In genomic region chr12:52500915-52501833, GRCm38 (mm10) we compare ENCODE assay signal across 9 mouse cellular contexts. TPM values are rescaled to one million over a fixed set of nuclear protein-coding genes. Genes with fewer than 3 reads are reported as not detected.
A peak's percentile ranks its signal among the peaks of the same experiment; 100 is the strongest.
DNase-seq lines count a peak whose midpoint lies in the region; ATAC-seq and TF ChIP-seq lines count a peak whose summit lies in the region.
"Had no signal": no experiment of that assay in that cellular context is flagged by ENCODE, and none has a peak within 500 bp of the region (broad histone marks: within the 10 kb centered on the region; RNA-seq: fewer than 3 reads in every experiment).

No protein-coding gene starts in this region.

- POLR2A ChIA-PET in Patski (lab: Charles Lee), result no interaction called here

- H3K4me3 ChIP-seq in liver, adult 2 months (ENCODE audit: insufficient read depth, low read depth, low read length), result no peak overlapping the region
- no peak overlapping the region for H3K4me3 ChIP-seq in liver, embryonic 11.5 days (ENCODE audit: low read depth, low read length)
- H3K4me3 ChIP-seq in heart, embryonic 16.5 days (ENCODE audit: low read length), result no peak overlapping the region
- H3K4me3 ChIP-seq: embryonic facial prominence, embryonic 15.5 days; liver, embryonic 15.5 days had no signal

- TF ChIP-seq CTCF in liver, adult 2 months (IDR thresholded peaks at IDR 0.05; ENCODE audit: low read depth, low read length), result no peak
- TF ChIP-seq CTCF in Patski (IDR thresholded peaks at IDR 0.05), result peak; percentile 58

- H3K27me3 ChIP-seq in liver, adult 2 months (ENCODE audit: control insufficient read depth, insufficient read depth, low read length), result no peaks in the 10 kb centered on the region
- no peaks in the 10 kb centered on the region for H3K27me3 ChIP-seq in liver, embryonic 11.5 days (replicated peaks; ENCODE audit: control insufficient read depth, insufficient read depth, low read length)
- no peaks in the 10 kb centered on the region for H3K27me3 ChIP-seq in Patski
- no peaks in the 10 kb centered on the region for H3K27me3 ChIP-seq in heart, embryonic 16.5 days (ENCODE audit: control insufficient read depth, insufficient read depth, low read length)
- H3K27me3 ChIP-seq: embryonic facial prominence, embryonic 15.5 days had no signal

- WGBS in liver, adult 2 months, result 81% methylated on average over 8 of the region's 8 CpGs
- WGBS in liver, embryonic 11.5 days, result 71% methylated on average over 8 of the region's 8 CpGs
- 53% methylated on average over 8 of the region's 8 CpGs for WGBS in heart, embryonic 16.5 days

- H3K36me3 ChIP-seq in liver, adult 2 months (ENCODE audit: control insufficient read depth, insufficient read depth, low read length), result no peaks in the 10 kb centered on the region
- H3K36me3 ChIP-seq in liver, embryonic 11.5 days (ENCODE audit: control insufficient read depth, insufficient read depth, low read length), result no peaks in the 10 kb centered on the region
- no peaks in the 10 kb centered on the region for H3K36me3 ChIP-seq in heart, embryonic 16.5 days (ENCODE audit: control insufficient read depth, insufficient read depth)
- H3K36me3 ChIP-seq: embryonic facial prominence, embryonic 15.5 days; liver, embryonic 15.5 days had no signal

- CTCF ChIA-PET in Patski (lab: Charles Lee), result interaction anchor here (0.6 kb wide), 1 partner anchor 15 kb away, joined by 3 read pairs; no protein-coding TSS in a partner anchor

- H3K4me1 ChIP-seq in liver, adult 2 months (ENCODE audit: control insufficient read depth, insufficient read depth, low read length), result peaks cover 2% of the 10 kb centered on the region; the same call in 1 of the 2 replicates
- H3K4me1 ChIP-seq in liver, embryonic 11.5 days (replicated peaks; ENCODE audit: control insufficient read depth, insufficient read depth, low read length), result no peaks in the 10 kb centered on the region
- H3K4me1 ChIP-seq in heart, embryonic 16.5 days (ENCODE audit: control insufficient read depth, insufficient read depth, low read length), result no peaks in the 10 kb centered on the region; the same call in 1 of the 2 replicates
- H3K4me1 ChIP-seq: embryonic facial prominence, embryonic 15.5 days had no signal

- H3K79me2 ChIP-seq in liver, adult 2 months (ENCODE audit: control insufficient read depth, insufficient read depth, low read length), result peaks cover 5% of the 10 kb centered on the region; the same call in 1 of the 2 replicates

- DNase-seq in liver, adult 2 months (ENCODE audit: extremely low read depth, low read depth, low spot score), result peak; percentile 61
- DNase-seq in liver, embryonic 11.5 days (ENCODE audit: low spot score), result no peak
- no peak for DNase-seq in Patski (ENCODE audit: low read depth, low spot score)
- peak; percentile 53 for DNase-seq in retina, postnatal 1 day
- DNase-seq in left cerebral cortex, postnatal 14 days (ENCODE audit: low spot score in 2 of 2), result no peak
- no peak for DNase-seq in right cerebral cortex, postnatal 14 days

- H3K4me2 ChIP-seq in liver, embryonic 11.5 days, result no peak overlapping the region
- H3K4me2 ChIP-seq in heart, embryonic 16.5 days (ENCODE audit: low read depth, low read length), result peak overlapping the region; percentile 30; the same call in 1 of the 2 replicates
- H3K4me2 ChIP-seq: embryonic facial prominence, embryonic 15.5 days; liver, embryonic 15.5 days had no signal

- in situ Hi-C loops in Patski (cut with MboI; ENCODE audit: low pct_unique_long_range_greater_than_20kb), result loop anchor here (5.0 kb wide), 1 partner anchor 331 kb away; no protein-coding TSS in a partner anchor

- H3K9ac ChIP-seq in liver, adult 2 months (ENCODE audit: low read depth, low read length), result no peak overlapping the region
- H3K9ac ChIP-seq in liver, embryonic 11.5 days (ENCODE audit: low read depth, low read length), result no peak overlapping the region
- no peak overlapping the region for H3K9ac ChIP-seq in heart, embryonic 16.5 days (ENCODE audit: low read length)
- H3K9ac ChIP-seq: embryonic facial prominence, embryonic 15.5 days; liver, embryonic 15.5 days had no signal

- no peak for ATAC-seq in liver, embryonic 11.5 days (replicated peaks; ENCODE audit: low FRiP score)
- ATAC-seq in Patski, result no peak
- ATAC-seq in heart, embryonic 16.5 days (replicated peaks; ENCODE audit: extremely low read depth, insufficient read depth, low FRiP score), result no peak

- intact Hi-C loops in left cerebral cortex, postnatal 14 days (cut with DNase I), result loop anchor here (5.0 kb wide), 2 partner anchors 136 to 219 kb away; no protein-coding TSS in a partner anchor

- H3K9me3 ChIP-seq in liver, embryonic 11.5 days (ENCODE audit: control insufficient read depth, low read length), result no peaks in the 10 kb centered on the region
- no peaks in the 10 kb centered on the region for H3K9me3 ChIP-seq in heart, embryonic 16.5 days (replicated peaks; ENCODE audit: control insufficient read depth, low read length)
- H3K9me3 ChIP-seq: embryonic facial prominence, embryonic 15.5 days; liver, embryonic 15.5 days had no signal

- no peak for TF ChIP-seq POLR2A in liver, adult 2 months (IDR thresholded peaks at IDR 0.05; ENCODE audit: extremely low read depth, insufficient read depth, low read length)

- H3K27ac ChIP-seq in liver, adult 2 months (replicated peaks; ENCODE audit: insufficient read depth, low read depth, low read length), result no peak overlapping the region
- no peak overlapping the region for H3K27ac ChIP-seq in liver, embryonic 11.5 days (ENCODE audit: low read depth, low read length)
- no peak overlapping the region for H3K27ac ChIP-seq in heart, embryonic 16.5 days (ENCODE audit: low read length)
- H3K27ac ChIP-seq: embryonic facial prominence, embryonic 15.5 days; liver, embryonic 15.5 days had no signal

RNA-seq across cellular contexts. Expression of gene Arhgap5, which starts 2.6 kb away (rescaled TPM):
- total RNA-seq in liver, adult 2 months (2014; rRNA removed), result 83.8 and 92.7 TPM in 2 replicates
- polyA plus RNA-seq in liver, adult 2 months (2012; rRNA removed), result 3.1 and 3.5 TPM in 2 replicates
- polyA plus RNA-seq in liver, embryonic 11.5 days (2014; fragmentation: Nextera tagmentation; extraction: Ambion mirVana), result 28.6 and 29.7 TPM in 2 replicates
- 62.2 TPM for polyA plus RNA-seq in Patski (2021)
- 29.4 and 32.7 TPM in 2 replicates for polyA plus RNA-seq in heart, embryonic 16.5 days (2015; fragmentation: Nextera tagmentation; extraction: Ambion mirVana)
- 100 to 1,000 TPM; 121 to 124 TPM for total RNA-seq in left cerebral cortex, postnatal 14 days (2021)

Comparison
In these comparisons a context has a peak if more than half of its experiments do, and no peak if none do; other contexts are left out.
1. DNase-seq: peak in liver, adult 2 months (single experiment) and retina, postnatal 1 day (single experiment); none in liver, embryonic 11.5 days (single experiment), Patski (single experiment), left cerebral cortex, postnatal 14 days (0 of 2) and right cerebral cortex, postnatal 14 days (single experiment).